Mouse (Mus musculus) kidney, postnatal 0 days (tissue): Measurements from ENCODE around the gene Ostm1. TPM values are rescaled to one million over a fixed set of nuclear protein-coding genes. Genes with fewer than 3 reads are reported as not detected.
A peak's percentile ranks its signal among the peaks of the same experiment; 100 is the strongest.

ENCODE experiments used
- ATAC-seq: fragments of 200-750 bp; cut with Nextera tagmentation; replicated peaks from 2 replicates; pipeline ENCODE4 v1.8.0; 2017; ENCODE audit warnings: low read depth, moderate number of reproducible peaks, moderate TSS enrichment, moderate library complexity; ENCODE audit not compliant: low FRiP score
- DNase-seq: peaks from one replicate; pipeline ENCODE4 v3.0.0-alpha.2; 2016; ENCODE audit warnings: low spot score
- H3K27ac ChIP-seq: fragments of 300-500 bp; sonication (generic); 2 replicates; pipeline ENCODE4 v1.5.1; 2014; ENCODE audit warnings: mild to moderate bottlenecking
- H3K27me3 ChIP-seq: fragments of 300-500 bp; sonication (generic); 2 replicates; pipeline ENCODE4 v1.6.1; 2014; ENCODE audit warnings: low read length, mixed read lengths; ENCODE audit not compliant: insufficient read depth
- H3K36me3 ChIP-seq: fragments of 300-500 bp; sonication (generic); 2 replicates; pipeline ENCODE4 v1.6.1; 2014; ENCODE audit warnings: low read length, mixed read lengths; ENCODE audit not compliant: insufficient read depth
- H3K4me1 ChIP-seq: fragments of 300-500 bp; sonication (generic); replicated peaks from 2 replicates; pipeline ENCODE4 v1.6.1; 2014; ENCODE audit warnings: antibody characterized with exemption, low read length, mixed read lengths; ENCODE audit not compliant: insufficient read depth
- H3K4me2 ChIP-seq: fragments of 300-500 bp; sonication (generic); 2 replicates; pipeline ENCODE4 v1.6.1; 2014; ENCODE audit warnings: mild to moderate bottlenecking, low read length, moderate library complexity, mixed read lengths
- H3K4me3 ChIP-seq: fragments of 300-500 bp; sonication (generic); replicated peaks from 2 replicates; pipeline ENCODE4 v1.5.1; 2014; ENCODE audit warnings: low read depth, low read length
- H3K9ac ChIP-seq: fragments of 300-500 bp; sonication (generic); 2 replicates; pipeline ENCODE4 v1.6.1; 2014; ENCODE audit warnings: low read depth, low read length
- H3K9me3 ChIP-seq: fragments of 300-500 bp; sonication (generic); replicated peaks from 2 replicates; pipeline ENCODE4 v1.6.1; 2016; ENCODE audit warnings: low read length, inconsistent platforms, mixed read lengths
- CTCF ChIP-seq: IDR thresholded peaks from 2 replicates; pipeline ENCODE4 v1.5.1; 2016; ENCODE audit warnings: antibody characterized with exemption, low read depth, mild to moderate bottlenecking, moderate library complexity
- WGBS: fragments of 180-500 bp; shearing (Covaris S2); extraction: QIAGEN DNeasy Blood & Tissue Kit; methylation state at CpG from one replicate; pipeline ENCODE4 v1.1.7; 2014; 5-methylcytosine and 5-hydroxymethylcytosine counted together
- polyA plus RNA-seq: library from polyadenylated mRNA; unstranded; fragments of >200 nt; fragmentation: Nextera tagmentation; extraction: Ambion mirVana; gene quantifications from 2 replicates; pipeline ENCODE4 v1.2.1, GENCODE M21; 2015

Gene Ostm1
- polyA plus RNA-seq, 1 experiment from 2014 or later = 26.6 TPM

DNA sequence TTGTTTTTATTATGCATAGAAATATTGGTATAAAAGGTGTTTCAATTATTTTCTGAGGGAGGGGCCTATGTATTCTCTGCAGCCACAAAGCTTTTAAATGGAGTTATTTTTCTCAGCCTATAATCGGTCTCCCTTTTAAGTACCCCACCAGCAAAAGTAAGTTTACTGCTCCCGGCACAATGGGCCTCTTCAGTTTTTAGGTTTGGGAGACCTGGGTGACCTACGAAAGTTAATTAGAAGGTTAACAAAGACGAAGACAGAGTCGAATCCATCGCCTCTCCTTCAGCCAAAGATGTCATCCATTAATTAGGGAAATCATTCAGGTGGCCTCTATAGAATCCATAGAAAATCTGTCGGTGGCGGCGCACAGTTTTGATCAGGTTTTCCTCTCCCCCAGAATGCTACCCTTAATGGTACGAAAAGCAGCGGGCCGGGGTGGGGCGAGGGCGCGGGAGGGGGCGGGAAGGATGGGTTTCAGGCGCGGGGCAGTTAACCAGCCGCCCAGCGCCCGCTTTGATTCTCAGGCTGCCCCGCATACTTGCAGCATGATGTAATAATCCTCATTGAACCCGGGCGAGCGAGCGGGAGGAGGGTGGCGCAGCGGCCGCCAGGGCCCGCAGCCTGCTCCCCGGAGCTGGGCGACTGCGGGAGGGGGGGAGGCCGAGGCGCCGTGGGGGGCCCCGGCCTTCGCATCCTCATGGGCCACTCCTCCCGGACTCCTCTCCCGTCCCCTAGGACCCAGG lies 30.2 kb downstream of the Ostm1 start:
- Histone ChIP-seq H3K4me3 (peak overlapping the region; percentile 33), H3K9ac (no peak overlapping the region), H3K9me3 (no peaks in the 10 kb centered on the region), H3K4me2 (peak overlapping the region; percentile 55), H3K4me1 (peaks cover 4% of the 10 kb centered on the region; the same call in 1 of the 2 replicates), H3K27ac (no peak overlapping the region), H3K27me3 (peaks cover 47% of the 10 kb centered on the region), H3K36me3 (no peaks in the 10 kb centered on the region)
- DNase-seq (peak; percentile 46), ATAC-seq (peak; percentile 29; the same call in 1 of the 2 replicates)
- WGBS = 1% methylated on average over 38 of the region's 40 CpGs
- no peak for TF ChIP-seq CTCF

DNA sequence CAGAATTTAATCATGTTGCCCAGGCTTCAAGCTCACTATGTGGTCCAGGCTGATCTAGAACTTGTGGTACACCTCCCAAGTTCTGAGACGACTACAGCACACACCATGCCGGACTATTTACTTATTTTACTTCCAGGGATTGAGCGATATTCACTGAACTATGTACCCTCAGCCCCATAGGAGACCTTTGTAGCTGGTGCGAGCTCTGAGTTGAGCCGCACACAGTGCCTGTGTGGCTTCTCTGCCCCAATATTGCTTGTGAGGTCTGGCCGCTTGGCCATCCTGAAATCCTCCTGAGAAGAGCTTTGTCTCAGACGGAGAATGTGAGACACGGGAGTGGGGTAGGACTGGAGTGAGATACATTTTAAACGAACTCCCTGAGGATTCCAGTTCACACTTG lies 31.1 kb downstream of the Ostm1 start:
- Histone ChIP-seq H3K9ac (no peak overlapping the region), H3K4me2 (no peak overlapping the region), H3K27ac (no peak overlapping the region), H3K27me3 (peaks cover 52% of the 10 kb centered on the region), H3K9me3 (no peaks in the 10 kb centered on the region), H3K36me3 (no peaks in the 10 kb centered on the region), H3K4me1 (peaks cover 4% of the 10 kb centered on the region; the same call in 1 of the 2 replicates), H3K4me3 (no peak overlapping the region)
- DNase-seq (no peak), ATAC-seq (no peak)
- no peak for TF ChIP-seq CTCF
- WGBS = 7% methylated on average over 9 of the region's 9 CpGs

DNA sequence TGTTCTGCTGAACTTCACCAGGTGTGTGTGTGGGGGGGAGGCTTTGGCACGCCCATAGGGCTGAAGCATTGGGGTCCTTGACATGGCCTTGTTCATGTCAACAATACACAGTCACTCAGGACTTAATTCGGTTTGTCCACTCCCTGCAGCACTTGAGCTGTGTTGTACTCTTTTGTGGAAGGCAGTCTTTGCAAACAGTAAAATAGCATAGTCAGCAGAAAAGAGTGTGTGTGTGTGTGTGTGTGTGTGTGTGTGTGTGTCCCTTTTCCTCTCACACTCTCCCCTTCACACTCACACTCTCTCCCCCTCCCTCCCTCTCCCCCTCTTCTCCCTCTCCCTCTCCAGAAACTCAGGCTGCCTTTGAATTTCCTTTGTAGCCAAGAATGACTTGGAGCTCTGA lies 34.7 kb downstream of the Ostm1 start:
- Histone ChIP-seq H3K4me3 (no peak overlapping the region), H3K9ac (no peak overlapping the region), H3K9me3 (no peaks in the 10 kb centered on the region), H3K27me3 (peaks cover 39% of the 10 kb centered on the region), H3K36me3 (no peaks in the 10 kb centered on the region), H3K4me1 (peaks cover 4% of the 10 kb centered on the region; the same call in 1 of the 2 replicates), H3K27ac (no peak overlapping the region), H3K4me2 (no peak overlapping the region)
- no peak for ATAC-seq
- no peak for TF ChIP-seq CTCF
- DNase-seq = no peak
- WGBS = 33% methylated on average over 2 of the region's 2 CpGs

DNA sequence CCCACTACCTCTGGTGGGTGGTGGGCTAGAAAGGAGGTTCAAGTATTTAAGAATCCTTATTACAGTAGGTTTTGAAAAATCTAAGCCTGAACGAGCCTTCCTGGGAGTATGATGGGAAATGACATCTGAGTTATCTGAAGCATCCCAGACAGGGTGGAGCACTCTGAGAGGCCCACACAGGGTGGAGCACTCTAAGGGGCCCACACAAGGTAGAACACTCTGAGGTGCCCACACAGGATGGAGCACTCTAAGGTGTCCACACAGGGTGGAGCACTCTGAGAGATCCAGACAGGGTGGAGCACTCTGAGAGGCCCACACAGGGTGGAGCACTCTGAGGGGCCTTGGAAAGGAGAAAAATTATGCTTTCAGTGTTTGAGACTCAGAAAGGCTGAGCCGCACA lies 42.3 kb downstream of the Ostm1 start:
- ATAC-seq = no peak
- no peak overlapping the region for H3K4me2 ChIP-seq
- no peak overlapping the region for H3K9ac ChIP-seq
- H3K27ac ChIP-seq = no peak overlapping the region
- no peak for TF ChIP-seq CTCF
- peaks cover 33% of the 10 kb centered on the region for H3K27me3 ChIP-seq
- H3K9me3 ChIP-seq = no peaks in the 10 kb centered on the region
- no peak overlapping the region for H3K4me3 ChIP-seq
- H3K4me1 ChIP-seq = no peaks in the 10 kb centered on the region
- 69% methylated on average over 2 of the region's 2 CpGs for WGBS
- no peaks in the 10 kb centered on the region for H3K36me3 ChIP-seq
- DNase-seq = no peak

DNA sequence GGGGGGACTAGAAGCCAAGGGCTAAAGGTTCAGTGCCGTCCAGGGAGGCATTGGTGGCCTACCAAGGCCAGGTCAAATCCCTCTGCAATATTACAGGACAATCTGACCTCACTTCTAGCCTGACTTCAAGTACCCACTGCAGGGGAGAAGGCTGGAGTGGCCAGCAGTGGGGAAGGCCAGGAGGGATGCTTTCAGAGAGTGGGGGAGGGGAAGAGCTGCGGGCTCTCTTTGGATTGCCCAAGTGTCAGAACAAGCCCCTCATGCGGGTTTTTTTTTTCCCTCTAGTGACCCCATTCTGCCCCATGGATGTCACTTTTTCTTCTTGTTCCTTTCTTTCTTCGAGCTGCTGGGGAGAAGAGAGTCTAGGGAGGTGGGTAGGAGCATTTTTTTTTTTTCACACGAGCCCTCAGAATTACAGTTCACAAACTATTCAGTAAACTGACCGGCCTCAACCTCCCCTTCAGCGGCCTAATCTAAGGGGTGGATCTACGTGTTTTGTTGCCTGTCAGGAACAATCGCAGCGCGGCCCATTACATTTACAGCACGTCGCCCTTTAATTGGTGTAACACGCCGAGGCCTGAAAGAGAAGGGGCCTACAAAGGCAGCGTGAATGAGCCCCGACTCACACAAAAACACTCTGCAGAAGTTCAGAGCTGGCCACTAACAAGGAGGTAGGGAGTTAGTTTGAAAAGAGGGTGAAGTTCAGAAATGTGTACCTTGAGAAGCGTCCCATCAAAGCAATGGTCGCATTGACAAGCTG lies 47.2 kb downstream of the Ostm1 start:
- no peaks in the 10 kb centered on the region for H3K36me3 ChIP-seq
- DNase-seq (no peak), ATAC-seq (no peak)
- peaks cover 75% of the 10 kb centered on the region for H3K27me3 ChIP-seq
- H3K9ac ChIP-seq = no peak overlapping the region
- no peak overlapping the region for H3K4me3 ChIP-seq
- no peak for TF ChIP-seq CTCF
- WGBS = 5% methylated on average over 19 of the region's 19 CpGs
- no peak overlapping the region for H3K4me2 ChIP-seq
- H3K4me1 ChIP-seq = peaks cover 16% of the 10 kb centered on the region
- H3K27ac ChIP-seq = no peak overlapping the region
- no peaks in the 10 kb centered on the region for H3K9me3 ChIP-seq

DNA sequence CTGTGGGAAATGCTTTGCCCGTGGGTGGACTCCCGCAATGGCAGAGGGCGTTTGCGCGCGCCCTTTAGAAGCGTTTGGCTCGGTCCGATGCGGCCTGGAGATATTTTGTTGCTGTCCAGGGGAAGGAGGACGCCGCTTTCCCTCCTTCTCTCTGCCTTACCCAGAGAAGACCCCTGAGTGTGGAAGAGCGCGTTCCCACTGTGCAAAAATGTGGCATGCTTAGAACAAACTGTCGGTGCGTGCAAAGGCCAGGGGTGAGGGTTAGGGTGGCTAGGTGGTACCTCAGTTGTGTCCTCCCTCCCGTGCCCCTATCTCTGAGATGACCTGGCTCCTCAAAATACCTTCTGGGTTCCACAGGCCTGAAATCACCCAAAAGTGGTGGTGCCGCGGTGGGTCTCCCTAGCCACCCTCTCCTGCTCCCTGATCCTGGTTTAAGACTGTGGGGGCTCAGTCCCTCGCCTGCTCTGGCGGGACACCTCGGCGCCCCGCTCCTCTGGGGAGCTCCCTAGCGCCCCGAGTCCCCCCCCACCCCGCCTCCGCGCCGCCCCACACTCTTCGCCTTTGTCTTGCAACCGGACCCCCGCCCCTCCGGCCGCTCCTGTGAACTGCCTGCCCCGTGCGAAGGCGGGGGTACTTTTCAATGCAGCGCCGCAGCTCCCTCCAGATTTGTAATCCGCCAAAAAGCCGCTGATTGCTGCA lies 48.3 kb downstream of the Ostm1 start:
- ATAC-seq (no peak), DNase-seq (no peak)
- H3K4me1 ChIP-seq = peaks cover 20% of the 10 kb centered on the region
- peaks cover 83% of the 10 kb centered on the region for H3K27me3 ChIP-seq
- no peaks in the 10 kb centered on the region for H3K36me3 ChIP-seq
- peak overlapping the region; percentile 62 for H3K4me2 ChIP-seq
- H3K27ac ChIP-seq = no peak overlapping the region
- no peak for TF ChIP-seq CTCF
- H3K9me3 ChIP-seq = no peaks in the 10 kb centered on the region
- peak overlapping the region; percentile 34; the same call in 1 of the 2 replicates for H3K4me3 ChIP-seq
- no peak overlapping the region for H3K9ac ChIP-seq
- under 1% methylated on average over 42 of the region's 42 CpGs for WGBS
